Mouse (Mus musculus): ENCODE data around the gene Gm38431. TPM values are rescaled to one million over a fixed set of nuclear protein-coding genes. Genes with fewer than 3 reads are reported as not detected.
A peak's percentile ranks its signal among the peaks of the same experiment; 100 is the strongest.

Gm38431 gene
- polyA plus RNA-seq, 1 experiment from 2014 or later: 3.1 TPM

- H3K9ac ChIP-seq (ENCODE audit: low read depth, low read length): no peak overlapping the region
- WGBS: under 1% methylated on average over 31 of the region's 31 CpGs
- peaks cover 66% of the 10 kb centered on the region for H3K27me3 ChIP-seq (ENCODE audit: control insufficient read depth, insufficient read depth, low read length)
- peaks cover 29% of the 10 kb centered on the region for H3K4me1 ChIP-seq (ENCODE audit: control insufficient read depth, insufficient read depth, low read length)
- no peak overlapping the region for H3K27ac ChIP-seq (ENCODE audit: low read depth, low read length)
- ATAC-seq (ENCODE audit: low FRiP score, low TSS enrichment): no peak
- peak overlapping the region; percentile 50 for H3K4me2 ChIP-seq (replicated peaks; ENCODE audit: low read depth, low read length)
- no peaks in the 10 kb centered on the region for H3K36me3 ChIP-seq (ENCODE audit: control insufficient read depth, insufficient read depth, low read length)
- H3K4me3 ChIP-seq (ENCODE audit: low read length): peak overlapping the region; percentile 33
- H3K9me3 ChIP-seq (ENCODE audit: control insufficient read depth, low read length): no peaks in the 10 kb centered on the region
Observed at GRCm38 (mm10) chr9:21037481-21037891, 54.3 kb downstream of the Gm38431 start.

DNA sequence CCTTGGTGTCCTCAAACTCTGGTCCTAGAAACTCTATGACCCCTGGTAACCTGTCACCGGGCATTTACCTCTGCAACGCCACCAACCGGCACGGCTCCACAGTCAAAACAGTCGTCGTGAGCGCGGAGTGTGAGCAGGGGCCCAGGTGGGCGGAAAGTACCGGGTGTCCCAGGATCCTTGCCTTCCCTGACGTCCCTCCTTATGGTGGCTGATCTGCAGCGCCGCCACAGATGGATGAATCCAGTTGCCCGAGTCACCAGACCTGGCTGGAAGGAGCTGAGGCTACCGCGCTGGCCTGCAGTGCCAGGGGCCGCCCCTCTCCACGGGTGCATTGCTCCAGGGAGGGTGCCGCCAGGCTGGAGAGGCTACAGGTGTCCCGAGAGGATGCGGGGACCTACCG is 55.1 kb downstream of the Gm38431 start:
- peaks cover 74% of the 10 kb centered on the region for H3K27me3 ChIP-seq (ENCODE audit: control insufficient read depth, insufficient read depth, low read length)
- peak overlapping the region; percentile 50; the same call in 1 of the 2 replicates for H3K4me2 ChIP-seq (replicated peaks; ENCODE audit: low read depth, low read length)
- no peak for ATAC-seq (ENCODE audit: low FRiP score, low TSS enrichment)
- H3K4me3 ChIP-seq (ENCODE audit: low read length): peak overlapping the region; percentile 6
- H3K9me3 ChIP-seq (ENCODE audit: control insufficient read depth, low read length): no peaks in the 10 kb centered on the region
- WGBS: 1% methylated on average over 22 of the region's 22 CpGs
- H3K9ac ChIP-seq (ENCODE audit: low read depth, low read length): no peak overlapping the region
- H3K27ac ChIP-seq (ENCODE audit: low read depth, low read length): no peak overlapping the region
- H3K4me1 ChIP-seq (ENCODE audit: control insufficient read depth, insufficient read depth, low read length): peaks cover 37% of the 10 kb centered on the region
- H3K36me3 ChIP-seq (ENCODE audit: control insufficient read depth, insufficient read depth, low read length): no peaks in the 10 kb centered on the region

- 7% methylated on average over 20 of the region's 20 CpGs for WGBS
- Histone ChIP-seq H3K4me2 (replicated peaks; ENCODE audit: low read depth, low read length) (no peak overlapping the region), H3K4me1 (ENCODE audit: control insufficient read depth, insufficient read depth, low read length) (peaks cover 38% of the 10 kb centered on the region), H3K36me3 (ENCODE audit: control insufficient read depth, insufficient read depth, low read length) (no peaks in the 10 kb centered on the region), H3K4me3 (ENCODE audit: low read length) (peak overlapping the region; percentile 6; the same call in 1 of the 2 replicates), H3K27me3 (ENCODE audit: control insufficient read depth, insufficient read depth, low read length) (peaks cover 76% of the 10 kb centered on the region), H3K9me3 (ENCODE audit: control insufficient read depth, low read length) (no peaks in the 10 kb centered on the region), H3K9ac (ENCODE audit: low read depth, low read length) (no peak overlapping the region), H3K27ac (ENCODE audit: low read depth, low read length) (no peak overlapping the region)
- ATAC-seq (ENCODE audit: low FRiP score, low TSS enrichment): no peak
Observed at GRCm38 (mm10) chr9:21036161-21036560, 55.6 kb downstream of the Gm38431 start.

- Histone ChIP-seq H3K4me1 (ENCODE audit: control insufficient read depth, insufficient read depth, low read length) (peaks cover 38% of the 10 kb centered on the region), H3K27me3 (ENCODE audit: control insufficient read depth, insufficient read depth, low read length) (peaks cover 76% of the 10 kb centered on the region), H3K9ac (ENCODE audit: low read depth, low read length) (no peak overlapping the region), H3K4me3 (ENCODE audit: low read length) (no peak overlapping the region), H3K9me3 (ENCODE audit: control insufficient read depth, low read length) (no peaks in the 10 kb centered on the region), H3K4me2 (replicated peaks; ENCODE audit: low read depth, low read length) (no peak overlapping the region), H3K36me3 (ENCODE audit: control insufficient read depth, insufficient read depth, low read length) (no peaks in the 10 kb centered on the region), H3K27ac (ENCODE audit: low read depth, low read length) (no peak overlapping the region)
- no peak for ATAC-seq (ENCODE audit: low FRiP score, low TSS enrichment)
- WGBS: 21% methylated on average over 9 of the region's 9 CpGs
Observed at GRCm38 (mm10) chr9:21035586-21035985, 56.2 kb downstream of the Gm38431 start.

GRCm38 (mm10) chr9:21034481-21035085 is 57.2 kb downstream of the Gm38431 start:
- Histone ChIP-seq H3K4me3 (ENCODE audit: low read length) (0 out of 2 replicates have a peak overlapping the region, but pooled peaks have one; percentile 2), H3K4me2 (replicated peaks; ENCODE audit: low read depth, low read length) (no peak overlapping the region), H3K9ac (ENCODE audit: low read depth, low read length) (no peak overlapping the region), H3K4me1 (ENCODE audit: control insufficient read depth, insufficient read depth, low read length) (peaks cover 48% of the 10 kb centered on the region), H3K27me3 (ENCODE audit: control insufficient read depth, insufficient read depth, low read length) (peaks cover 82% of the 10 kb centered on the region), H3K27ac (ENCODE audit: low read depth, low read length) (no peak overlapping the region), H3K36me3 (ENCODE audit: control insufficient read depth, insufficient read depth, low read length) (no peaks in the 10 kb centered on the region), H3K9me3 (ENCODE audit: control insufficient read depth, low read length) (no peaks in the 10 kb centered on the region)
- WGBS: 2% methylated on average over 17 of the region's 17 CpGs
- no peak for ATAC-seq (ENCODE audit: low FRiP score, low TSS enrichment)

DNA sequence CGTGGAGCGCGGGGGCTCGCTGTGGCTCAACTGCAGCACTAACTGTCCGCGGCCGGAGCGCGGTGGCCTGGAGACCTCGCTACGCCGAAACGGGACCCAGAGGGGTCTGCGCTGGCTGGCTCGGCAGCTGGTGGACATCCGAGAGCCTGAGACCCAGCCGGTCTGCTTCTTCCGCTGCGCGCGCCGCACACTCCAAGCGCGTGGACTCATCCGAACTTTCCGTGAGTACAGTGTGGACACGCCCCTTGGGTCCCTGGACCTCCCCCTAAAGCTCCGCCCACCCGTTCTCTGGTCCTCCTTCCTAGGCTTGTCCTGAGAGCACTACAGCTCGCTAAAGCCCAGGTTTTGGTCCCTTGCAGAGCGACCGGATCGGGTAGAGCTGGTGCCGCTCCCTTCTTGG is 58.7 kb downstream of the Gm38431 start:
- no peak overlapping the region for H3K27ac ChIP-seq (ENCODE audit: low read depth, low read length)
- H3K4me3 ChIP-seq (ENCODE audit: low read length): peak overlapping the region; percentile 47
- peak overlapping the region; percentile 89 for H3K4me2 ChIP-seq (replicated peaks; ENCODE audit: low read depth, low read length)
- no peaks in the 10 kb centered on the region for H3K9me3 ChIP-seq (ENCODE audit: control insufficient read depth, low read length)
- peak; percentile 65 for ATAC-seq (ENCODE audit: low FRiP score, low TSS enrichment)
- H3K27me3 ChIP-seq (ENCODE audit: control insufficient read depth, insufficient read depth, low read length): peaks cover 76% of the 10 kb centered on the region
- WGBS: under 1% methylated on average over 34 of the region's 34 CpGs
- H3K9ac ChIP-seq (ENCODE audit: low read depth, low read length): peak overlapping the region; percentile 50; the same call in 1 of the 2 replicates
- no peaks in the 10 kb centered on the region for H3K36me3 ChIP-seq (ENCODE audit: control insufficient read depth, insufficient read depth, low read length)
- peaks cover 52% of the 10 kb centered on the region for H3K4me1 ChIP-seq (ENCODE audit: control insufficient read depth, insufficient read depth, low read length)

DNA sequence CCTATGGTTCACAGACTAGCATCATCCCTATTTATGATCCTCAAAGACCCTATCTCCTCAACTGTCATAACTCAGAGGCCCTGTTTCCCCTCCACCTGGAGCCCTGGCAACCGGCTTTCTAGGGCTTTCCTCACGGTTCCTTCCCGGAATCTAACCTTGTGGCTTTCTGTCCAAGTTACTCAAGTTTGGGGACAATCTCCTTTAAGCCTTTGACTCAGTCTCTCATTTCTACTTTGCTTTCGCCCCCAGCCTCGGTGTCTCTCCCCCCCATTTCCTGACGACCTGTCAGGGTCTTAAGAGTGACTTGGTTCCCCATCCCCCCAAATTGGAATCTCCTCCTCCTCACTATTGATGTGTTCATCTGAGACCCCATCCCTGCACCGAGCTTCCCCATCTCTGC is 59.3 kb downstream of the Gm38431 start:
- no peak for ATAC-seq (ENCODE audit: low FRiP score, low TSS enrichment)
- Histone ChIP-seq H3K4me2 (replicated peaks; ENCODE audit: low read depth, low read length) (peak overlapping the region; percentile 89), H3K27me3 (ENCODE audit: control insufficient read depth, insufficient read depth, low read length) (peaks cover 75% of the 10 kb centered on the region), H3K9ac (ENCODE audit: low read depth, low read length) (no peak overlapping the region), H3K4me3 (ENCODE audit: low read length) (peak overlapping the region; percentile 47), H3K9me3 (ENCODE audit: control insufficient read depth, low read length) (no peaks in the 10 kb centered on the region), H3K27ac (ENCODE audit: low read depth, low read length) (no peak overlapping the region), H3K36me3 (ENCODE audit: control insufficient read depth, insufficient read depth, low read length) (no peaks in the 10 kb centered on the region), H3K4me1 (ENCODE audit: control insufficient read depth, insufficient read depth, low read length) (peaks cover 52% of the 10 kb centered on the region)
- 2% methylated on average over 7 of the region's 7 CpGs for WGBS

GRCm38 (mm10) chr9:21031896-21032351 is 59.9 kb downstream of the Gm38431 start, which contains the start of gene Icam5:
Gene Icam5, plus strand, starts transcription at chr9:21032073.
- Histone ChIP-seq H3K36me3 (ENCODE audit: control insufficient read depth, insufficient read depth, low read length) (no peaks in the 10 kb centered on the region), H3K4me2 (replicated peaks; ENCODE audit: low read depth, low read length) (peak within 1 kb of the TSS; percentile 89), H3K9ac (ENCODE audit: low read depth, low read length) (peak within 1 kb of the TSS; percentile 50; the same call in 1 of the 2 replicates), H3K27me3 (ENCODE audit: control insufficient read depth, insufficient read depth, low read length) (peaks cover 69% of the 10 kb centered on the region), H3K27ac (ENCODE audit: low read depth, low read length) (no peak within 1 kb of the TSS), H3K9me3 (ENCODE audit: control insufficient read depth, low read length) (no peaks in the 10 kb centered on the region), H3K4me1 (ENCODE audit: control insufficient read depth, insufficient read depth, low read length) (peaks cover 48% of the 10 kb centered on the region), H3K4me3 (ENCODE audit: low read length) (peak within 1 kb of the TSS; percentile 47)
- ATAC-seq (ENCODE audit: low FRiP score, low TSS enrichment): no peak
- 0% methylated on average over 34 of the region's 35 CpGs for WGBS

DNA sequence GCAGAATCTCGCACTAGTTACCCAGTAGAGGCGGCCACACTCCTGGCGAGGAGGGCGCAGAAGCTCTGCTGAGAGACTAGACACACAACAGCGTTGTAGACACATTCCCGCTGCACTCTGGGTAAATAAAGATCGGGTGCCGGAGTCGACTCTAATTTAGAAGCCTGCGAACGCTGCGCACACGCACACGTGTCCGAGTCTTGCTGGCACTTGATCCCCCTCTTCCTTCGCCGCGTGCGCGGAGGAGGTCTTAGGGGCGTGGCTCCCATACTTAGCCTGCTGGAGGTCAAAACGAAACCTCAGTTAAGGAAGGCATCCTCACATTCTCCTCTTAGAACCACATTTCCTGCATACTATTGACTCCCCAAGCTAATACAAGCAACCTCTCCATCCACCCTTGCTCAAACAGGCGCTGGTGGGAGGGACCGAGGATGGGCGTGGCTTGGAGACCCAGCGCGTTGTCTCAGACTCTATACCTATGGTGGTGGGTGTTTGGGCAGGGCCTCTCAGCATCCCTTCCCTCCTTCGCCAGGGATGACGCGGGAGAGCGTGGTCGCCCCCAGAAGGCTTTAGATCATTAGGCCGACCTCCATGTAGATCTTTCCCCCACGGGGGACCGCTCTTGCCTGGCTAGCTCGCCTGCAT is 60.4 kb downstream of the Gm38431 start:
- Histone ChIP-seq H3K4me3 (ENCODE audit: low read length) (peak overlapping the region; percentile 47), H3K36me3 (ENCODE audit: control insufficient read depth, insufficient read depth, low read length) (no peaks in the 10 kb centered on the region), H3K9me3 (ENCODE audit: control insufficient read depth, low read length) (no peaks in the 10 kb centered on the region), H3K27ac (ENCODE audit: low read depth, low read length) (no peak overlapping the region), H3K4me2 (replicated peaks; ENCODE audit: low read depth, low read length) (peak overlapping the region; percentile 64), H3K4me1 (ENCODE audit: control insufficient read depth, insufficient read depth, low read length) (peaks cover 43% of the 10 kb centered on the region), H3K27me3 (ENCODE audit: control insufficient read depth, insufficient read depth, low read length) (peaks cover 64% of the 10 kb centered on the region), H3K9ac (ENCODE audit: low read depth, low read length) (0 out of 2 replicates have a peak overlapping the region, but pooled peaks have one; percentile 45)
- WGBS: under 1% methylated on average over 36 of the region's 36 CpGs
- peak; percentile 15 for ATAC-seq (ENCODE audit: low FRiP score, low TSS enrichment)

All from kidney, embryonic 14.5 days (tissue).